Mouse (Mus musculus) lung, postnatal 0 days (tissue): ENCODE results near the gene Zfp523.

Experiments
- CTCF ChIP-seq: IDR thresholded peaks from 2 replicates; pipeline ENCODE4 v1.5.1; 2016; ENCODE audit warnings: antibody characterized with exemption, mild to moderate bottlenecking
- EP300 ChIP-seq: IDR thresholded peaks from 2 replicates; pipeline ENCODE4 v1.6.1; 2016; ENCODE audit warnings: antibody characterized with exemption, mild to moderate bottlenecking, control low read depth

DNA sequence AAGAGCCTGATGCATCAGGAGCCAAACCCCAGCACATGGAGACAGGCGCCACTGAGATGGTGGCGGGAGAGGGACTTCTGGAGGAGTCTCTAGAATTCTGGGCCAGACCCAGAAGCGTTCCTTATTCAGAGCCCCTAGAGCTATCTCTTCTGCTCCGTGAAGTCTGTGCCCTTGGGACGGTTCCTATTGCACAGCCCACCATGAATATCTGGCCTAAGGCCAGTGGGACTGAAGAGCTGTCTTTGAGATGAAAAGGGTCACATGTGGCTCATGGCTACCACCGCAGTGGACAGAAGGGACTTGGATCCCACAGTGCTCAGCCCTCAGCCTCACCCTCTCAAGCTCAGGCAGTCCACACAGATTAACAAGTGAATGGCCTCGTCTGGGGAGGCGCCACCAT lies 27.2 kb upstream of the Zfp523 start:
- no peak for TF ChIP-seq EP300
- no peak for TF ChIP-seq CTCF
